Mouse (Mus musculus) bone marrow, adult 2 months (tissue): ENCODE measurements around the gene Ush2a.

Experiments
- CTCF ChIP-seq: fragments of 200-500 bp; IDR thresholded peaks from 2 replicates; pipeline ENCODE4 v1.5.1; 2011; ENCODE audit warnings: low read length, control low read depth; ENCODE audit not compliant: control insufficient read depth, insufficient read depth
- POLR2A ChIP-seq: fragments of 200-500 bp; IDR thresholded peaks from 2 replicates; pipeline ENCODE4 v1.6.1; 2011; ENCODE audit warnings: low read depth, mild to moderate bottlenecking, control low read depth, low read length, borderline replicate concordance; ENCODE audit not compliant: control insufficient read depth

- TF ChIP-seq CTCF (no peak), POLR2A (no peak)
These were observed 683.5 kb downstream of the Ush2a start for GRCm38 (mm10) chr1:188945326-188945725.
